Mouse (Mus musculus) ovary, postnatal 10 days (tissue): ENCODE results near the gene 4921539E11Rik.
A peak's percentile ranks its signal among the peaks of the same experiment; 100 is the strongest.

Source experiments
- DNase-seq: peaks from one replicate; pipeline ENCODE4 v3.0.0; 2022; ENCODE audit warnings: low spot score

The 4921539E11Rik gene

GRCm38 (mm10) chr4:103232156-103232555 is 58.5 kb downstream of the 4921539E11Rik start:
- no peak for DNase-seq

GRCm38 (mm10) chr4:103222854-103223253 is 67.8 kb downstream of the 4921539E11Rik start:
- no peak for DNase-seq

GRCm38 (mm10) chr4:103221789-103222188 is 68.9 kb downstream of the 4921539E11Rik start:
- DNase-seq, result no peak

- no peak for DNase-seq
Observed at GRCm38 (mm10) chr4:103219011-103219410, 71.7 kb downstream of the 4921539E11Rik start.

- DNase-seq, result no peak
Observed at GRCm38 (mm10) chr4:103216046-103216445, 74.6 kb downstream of the 4921539E11Rik start.

GRCm38 (mm10) chr4:103214925-103215820 is 75.5 kb downstream of the 4921539E11Rik start, which contains the start of gene Slc35d1:
Slc35d1 (minus strand) TSS chr4:103215164.
- DNase-seq, result peak; percentile 74

GRCm38 (mm10) chr4:103214498-103214924 is 76.2 kb downstream of the 4921539E11Rik start:
- DNase-seq, result peak; percentile 59

GRCm38 (mm10) chr4:103213859-103214497 is 76.7 kb downstream of the 4921539E11Rik start:
- DNase-seq, result no peak

- DNase-seq, result no peak
Observed at GRCm38 (mm10) chr4:103208553-103208952, 82.1 kb downstream of the 4921539E11Rik start.

GRCm38 (mm10) chr4:103203646-103204045 is 87.0 kb downstream of the 4921539E11Rik start:
- no peak for DNase-seq

- DNase-seq, result no peak
Observed at GRCm38 (mm10) chr4:103200046-103200445, 90.6 kb downstream of the 4921539E11Rik start.

- no peak for DNase-seq
Observed at GRCm38 (mm10) chr4:103199086-103199485, 91.6 kb downstream of the 4921539E11Rik start.

GRCm38 (mm10) chr4:103197401-103197800 is 93.3 kb downstream of the 4921539E11Rik start:
- DNase-seq, result no peak

- DNase-seq, result no peak
Observed at GRCm38 (mm10) chr4:103192421-103192820, 98.2 kb downstream of the 4921539E11Rik start.

GRCm38 (mm10) chr4:103188786-103189640 is 101.7 kb downstream of the 4921539E11Rik start:
- DNase-seq, result no peak
